Mouse (Mus musculus) forebrain, embryonic 16.5 days (tissue): ENCODE data around the gene Prkaa2. TPM values are rescaled to one million over a fixed set of nuclear protein-coding genes. Genes with fewer than 3 reads are reported as not detected.
A peak's percentile ranks its signal among the peaks of the same experiment; 100 is the strongest.

Experiments
- ATAC-seq: fragments of 200-750 bp; cut with Nextera tagmentation; 2 replicates; pipeline ENCODE4 v1.8.0; 2017; ENCODE audit warnings: mild to moderate bottlenecking, moderate library complexity
- H3K27ac ChIP-seq: fragments of 300-500 bp; sonication (generic); 2 replicates; pipeline ENCODE4 v1.5.1; 2014; ENCODE audit warnings: low read length, control low read depth
- H3K27me3 ChIP-seq: fragments of 300-500 bp; sonication (generic); replicated peaks from 2 replicates; pipeline ENCODE4 v1.6.1; 2014; ENCODE audit warnings: low read length; ENCODE audit not compliant: control insufficient read depth, insufficient read depth
- H3K36me3 ChIP-seq: fragments of 300-500 bp; sonication (generic); 2 replicates; pipeline ENCODE4 v1.6.1; 2014; ENCODE audit not compliant: control insufficient read depth, insufficient read depth
- H3K4me1 ChIP-seq: fragments of 300-500 bp; sonication (generic); replicated peaks from 2 replicates; pipeline ENCODE4 v1.6.1; 2014; ENCODE audit warnings: low read length; ENCODE audit not compliant: control insufficient read depth, insufficient read depth
- H3K4me2 ChIP-seq: fragments of 300-500 bp; sonication (generic); 2 replicates; pipeline ENCODE4 v1.6.1; 2014; ENCODE audit warnings: mild to moderate bottlenecking, low read length, control low read depth
- H3K4me3 ChIP-seq: fragments of 300-500 bp; sonication (generic); replicated peaks from 2 replicates; pipeline ENCODE4 v1.5.1; 2014; ENCODE audit warnings: mild to moderate bottlenecking, low read length, control low read depth
- H3K9ac ChIP-seq: fragments of 300-500 bp; sonication (generic); replicated peaks from 2 replicates; pipeline ENCODE4 v1.6.1; 2014; ENCODE audit warnings: low read depth, low read length, control low read depth
- H3K9me3 ChIP-seq: fragments of 300-500 bp; sonication (generic); 2 replicates; pipeline ENCODE4 v1.6.1; 2016; ENCODE audit warnings: low read length; ENCODE audit not compliant: control insufficient read depth
- WGBS: fragments of 180-500 bp; shearing (Covaris S2); extraction: QIAGEN DNeasy Blood & Tissue Kit; methylation state at CpG from one replicate; pipeline ENCODE4 v1.1.7; 2014; 5-methylcytosine and 5-hydroxymethylcytosine counted together
- polyA plus RNA-seq: library from polyadenylated mRNA; unstranded; fragments of >200 nt; fragmentation: Nextera tagmentation; extraction: Ambion mirVana; gene quantifications from 2 replicates; pipeline ENCODE4 v1.2.1, GENCODE M21; 2015

The Prkaa2 gene
- polyA plus RNA-seq, 1 experiment from 2014 or later, result 14.4 TPM

- H3K27me3 ChIP-seq, result no peaks in the 10 kb centered on the region
- 67% methylated on average over 5 of the region's 5 CpGs for WGBS
- no peak overlapping the region for H3K4me3 ChIP-seq
- H3K9me3 ChIP-seq, result no peaks in the 10 kb centered on the region
- H3K27ac ChIP-seq, result peak overlapping the region; percentile 44
- ATAC-seq, result peak; percentile 38
- H3K9ac ChIP-seq, result no peak overlapping the region
- peaks cover 3% of the 10 kb centered on the region; the same call in 1 of the 2 replicates for H3K36me3 ChIP-seq
- no peak overlapping the region for H3K4me2 ChIP-seq
- peaks cover 3% of the 10 kb centered on the region; the same call in 1 of the 2 replicates for H3K4me1 ChIP-seq
Observed at GRCm38 (mm10) chr4:105051291-105051690, 58.4 kb downstream of the Prkaa2 start.

- Histone ChIP-seq H3K27me3 (no peaks in the 10 kb centered on the region), H3K4me2 (no peak overlapping the region), H3K4me3 (no peak overlapping the region), H3K9me3 (no peaks in the 10 kb centered on the region), H3K27ac (no peak overlapping the region), H3K9ac (no peak overlapping the region), H3K4me1 (peaks cover 3% of the 10 kb centered on the region; the same call in 1 of the 2 replicates), H3K36me3 (peaks cover 3% of the 10 kb centered on the region; the same call in 1 of the 2 replicates)
- WGBS, result 83% methylated on average over 1 of the region's 1 CpGs
- ATAC-seq, result no peak
Observed at GRCm38 (mm10) chr4:105050041-105050440, 59.6 kb downstream of the Prkaa2 start.

GRCm38 (mm10) chr4:105034259-105034658 lies 75.4 kb downstream of the Prkaa2 start:
- 0 out of 2 replicates have a peak, but pooled peaks cover 2% of the 10 kb centered on the region for H3K36me3 ChIP-seq
- H3K27me3 ChIP-seq, result no peaks in the 10 kb centered on the region
- no peak overlapping the region for H3K9ac ChIP-seq
- no peak overlapping the region for H3K27ac ChIP-seq
- no peaks in the 10 kb centered on the region for H3K4me1 ChIP-seq
- no peak for ATAC-seq
- no peak overlapping the region for H3K4me3 ChIP-seq
- no peaks in the 10 kb centered on the region for H3K9me3 ChIP-seq
- H3K4me2 ChIP-seq, result no peak overlapping the region

GRCm38 (mm10) chr4:105033153-105033552 lies 76.5 kb downstream of the Prkaa2 start:
- no peak for ATAC-seq
- no peaks in the 10 kb centered on the region for H3K9me3 ChIP-seq
- H3K36me3 ChIP-seq, result 0 out of 2 replicates have a peak, but pooled peaks cover 2% of the 10 kb centered on the region
- H3K9ac ChIP-seq, result no peak overlapping the region
- no peak overlapping the region for H3K4me2 ChIP-seq
- H3K27me3 ChIP-seq, result no peaks in the 10 kb centered on the region
- no peaks in the 10 kb centered on the region for H3K4me1 ChIP-seq
- H3K27ac ChIP-seq, result no peak overlapping the region
- H3K4me3 ChIP-seq, result no peak overlapping the region
- 50% methylated on average over 7 of the region's 7 CpGs for WGBS

GRCm38 (mm10) chr4:105031104-105031503 lies 78.6 kb downstream of the Prkaa2 start:
- 0 out of 2 replicates have a peak, but pooled peaks cover 2% of the 10 kb centered on the region for H3K36me3 ChIP-seq
- H3K4me2 ChIP-seq, result no peak overlapping the region
- 60% methylated on average over 8 of the region's 8 CpGs for WGBS
- no peaks in the 10 kb centered on the region for H3K27me3 ChIP-seq
- no peak overlapping the region for H3K4me3 ChIP-seq
- 0 out of 2 replicates have a peak overlapping the region, but pooled peaks have one; percentile 41 for H3K27ac ChIP-seq
- peak; percentile 72 for ATAC-seq
- H3K4me1 ChIP-seq, result no peaks in the 10 kb centered on the region
- H3K9me3 ChIP-seq, result no peaks in the 10 kb centered on the region
- no peak overlapping the region for H3K9ac ChIP-seq

- no peak overlapping the region for H3K4me3 ChIP-seq
- no peaks in the 10 kb centered on the region for H3K9me3 ChIP-seq
- H3K27me3 ChIP-seq, result no peaks in the 10 kb centered on the region
- no peak for ATAC-seq
- no peak overlapping the region for H3K4me2 ChIP-seq
- H3K27ac ChIP-seq, result no peak overlapping the region
- no peak overlapping the region for H3K9ac ChIP-seq
- no peaks in the 10 kb centered on the region for H3K36me3 ChIP-seq
- H3K4me1 ChIP-seq, result no peaks in the 10 kb centered on the region
- WGBS, result 69% methylated on average over 6 of the region's 6 CpGs
Observed at GRCm38 (mm10) chr4:105027278-105027677, 82.4 kb downstream of the Prkaa2 start.

GRCm38 (mm10) chr4:105016006-105016613 lies 93.6 kb downstream of the Prkaa2 start:
- Histone ChIP-seq H3K4me1 (no peaks in the 10 kb centered on the region), H3K4me3 (no peak overlapping the region), H3K27ac (no peak overlapping the region), H3K4me2 (no peak overlapping the region), H3K9me3 (no peaks in the 10 kb centered on the region), H3K36me3 (no peaks in the 10 kb centered on the region), H3K9ac (no peak overlapping the region), H3K27me3 (no peaks in the 10 kb centered on the region)
- 77% methylated on average over 4 of the region's 4 CpGs for WGBS
- no peak for ATAC-seq

- no peak overlapping the region for H3K9ac ChIP-seq
- H3K27ac ChIP-seq, result no peak overlapping the region
- no peaks in the 10 kb centered on the region for H3K4me1 ChIP-seq
- H3K4me2 ChIP-seq, result no peak overlapping the region
- no peak for ATAC-seq
- no peaks in the 10 kb centered on the region for H3K36me3 ChIP-seq
- 79% methylated on average over 6 of the region's 6 CpGs for WGBS
- H3K27me3 ChIP-seq, result no peaks in the 10 kb centered on the region
- no peak overlapping the region for H3K4me3 ChIP-seq
- no peaks in the 10 kb centered on the region for H3K9me3 ChIP-seq
Observed at GRCm38 (mm10) chr4:105015496-105015895, 94.2 kb downstream of the Prkaa2 start.

- Histone ChIP-seq H3K9me3 (no peaks in the 10 kb centered on the region), H3K4me2 (no peak overlapping the region), H3K27ac (no peak overlapping the region), H3K36me3 (no peaks in the 10 kb centered on the region), H3K4me1 (no peaks in the 10 kb centered on the region), H3K27me3 (no peaks in the 10 kb centered on the region), H3K4me3 (no peak overlapping the region), H3K9ac (no peak overlapping the region)
- no peak for ATAC-seq
- 91% methylated on average over 7 of the region's 7 CpGs for WGBS
Observed at GRCm38 (mm10) chr4:105013718-105014117, 96.0 kb downstream of the Prkaa2 start.
